Mouse (Mus musculus): Measurements from ENCODE around the gene Hand2. TPM values are rescaled to one million over a fixed set of nuclear protein-coding genes. Genes with fewer than 3 reads are reported as not detected.

The Hand2 gene
- not detected for polyA plus RNA-seq (2012; fragmentation: generic; extraction: Trizol)

GRCm38 (mm10) chr8:57320851-57321743, at the start of gene Hand2:
Gene Hand2 (plus strand): TSS chr8:57320983.

Other genes starting within 250 kb of the Hand2 start
- under 1 TPM in 1 of 2 experiments, not detected in 1; 0.81 TPM for gene Scrg1, start 134.9 kb downstream of the Hand2 start, polyA plus RNA-seq (2012; fragmentation: generic; extraction: Trizol)
- gene Sap30, start 166.9 kb downstream of the Hand2 start, polyA plus RNA-seq (2012; fragmentation: generic; extraction: Trizol), result 1 to 10 TPM; 1.4 to 7.8 TPM
- gene Hmgb2, start 190.9 kb downstream of the Hand2 start, polyA plus RNA-seq (2012; fragmentation: generic; extraction: Trizol), result 10 to 100 TPM; 10.6 to 53.4 TPM